Mouse (Mus musculus) liver (tissue): Measurements from ENCODE around the gene C1qtnf5.

Experiments used
- DNase-seq: peaks from one replicate; pipeline ENCODE4 v3.0.0-alpha.2; 2020; ENCODE audit warnings: mixed read lengths

C1qtnf5 gene

DNA sequence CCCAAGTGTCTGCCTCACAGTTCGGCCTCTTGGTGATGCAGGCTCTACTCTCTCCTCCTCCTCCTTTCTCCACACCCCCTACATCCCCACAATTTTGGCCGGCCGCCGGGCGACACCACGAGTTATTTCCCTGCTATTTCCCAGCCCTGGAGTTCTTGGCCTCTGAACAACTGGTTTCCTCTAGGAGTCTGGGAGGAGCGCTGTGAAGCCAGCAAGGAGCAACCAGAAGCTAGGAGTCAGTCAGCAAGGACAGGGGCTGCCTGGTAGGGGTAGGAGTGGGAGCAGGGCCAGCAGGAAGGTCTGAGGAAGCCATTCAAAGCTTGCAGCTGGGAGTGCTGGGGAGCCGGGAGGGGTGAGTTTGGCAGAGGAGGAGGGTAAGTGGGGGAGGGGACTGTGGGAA, at the start of gene C1qtnf5:
C1qtnf5 (plus strand) TSS at position 136 of the 400 bp plus-strand sequence.
- DNase-seq, result peak; percentile 42

DNA sequence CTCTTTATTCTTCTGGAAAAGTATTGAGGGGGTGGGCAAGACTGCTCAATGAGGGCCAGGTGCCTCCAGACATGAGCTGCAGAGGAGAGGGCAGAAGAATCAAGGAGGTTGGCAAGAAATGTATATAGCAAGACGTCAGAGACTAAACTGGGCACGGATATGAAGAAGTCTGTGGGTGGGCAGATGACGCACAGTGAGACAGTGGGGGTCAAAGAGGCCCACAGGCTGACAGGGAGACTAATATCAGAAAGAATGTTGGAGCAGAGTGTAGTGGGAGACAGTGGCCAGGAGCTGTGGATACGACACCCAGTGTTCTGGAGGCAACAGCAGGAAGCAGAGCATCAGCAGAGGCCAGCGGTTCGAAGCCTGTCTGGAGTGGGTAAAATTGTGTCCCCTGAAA, 48.4 kb upstream of the C1qtnf5 start:
- no peak for DNase-seq

DNA sequence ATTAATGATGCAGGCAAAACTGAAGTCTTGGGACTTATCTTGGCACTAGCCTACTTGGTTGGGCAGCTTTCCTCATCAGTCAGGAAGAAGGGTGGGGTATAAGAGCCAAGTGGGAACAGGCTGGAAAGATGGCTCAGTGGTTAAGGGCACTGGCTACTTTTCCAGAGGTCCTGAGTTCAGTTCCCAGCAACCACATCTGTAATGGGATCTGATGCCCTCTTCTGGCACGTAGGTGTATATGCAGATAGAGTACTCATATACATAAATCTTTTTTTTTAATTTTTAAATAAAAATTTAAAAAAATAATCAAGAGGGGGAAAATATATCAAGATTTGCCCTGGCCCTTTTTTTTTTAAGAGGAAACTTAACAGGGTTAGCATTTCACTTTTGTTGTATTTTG, 41.9 kb upstream of the C1qtnf5 start:
- DNase-seq, result no peak

DNA sequence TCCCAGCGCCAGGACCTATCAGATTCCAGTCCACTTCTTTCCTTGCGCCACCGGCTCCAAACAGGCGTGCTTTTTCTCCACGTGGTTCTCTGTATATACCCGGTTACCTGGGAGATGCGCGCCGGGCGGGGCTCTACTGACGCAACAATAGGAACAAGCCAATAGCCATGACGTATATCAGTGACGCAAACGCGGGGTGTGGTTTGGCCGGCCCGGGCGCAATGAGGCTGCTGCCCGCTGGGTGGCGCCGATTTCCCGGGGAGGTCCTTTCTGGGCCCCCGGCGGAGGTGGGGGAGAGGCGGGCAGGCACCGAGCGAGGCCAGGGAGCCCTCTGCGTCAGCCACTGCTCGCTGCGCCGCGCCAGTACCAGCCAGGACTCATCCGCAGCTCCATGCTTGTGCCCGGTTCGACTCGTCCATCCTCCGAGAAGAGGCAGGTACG, 40.2 kb upstream of the C1qtnf5 start, which contains the start of gene Usp2:
Usp2 (plus strand) TSS at position 237 of the 441 bp plus-strand sequence.
- peak; percentile 95 for DNase-seq

DNA sequence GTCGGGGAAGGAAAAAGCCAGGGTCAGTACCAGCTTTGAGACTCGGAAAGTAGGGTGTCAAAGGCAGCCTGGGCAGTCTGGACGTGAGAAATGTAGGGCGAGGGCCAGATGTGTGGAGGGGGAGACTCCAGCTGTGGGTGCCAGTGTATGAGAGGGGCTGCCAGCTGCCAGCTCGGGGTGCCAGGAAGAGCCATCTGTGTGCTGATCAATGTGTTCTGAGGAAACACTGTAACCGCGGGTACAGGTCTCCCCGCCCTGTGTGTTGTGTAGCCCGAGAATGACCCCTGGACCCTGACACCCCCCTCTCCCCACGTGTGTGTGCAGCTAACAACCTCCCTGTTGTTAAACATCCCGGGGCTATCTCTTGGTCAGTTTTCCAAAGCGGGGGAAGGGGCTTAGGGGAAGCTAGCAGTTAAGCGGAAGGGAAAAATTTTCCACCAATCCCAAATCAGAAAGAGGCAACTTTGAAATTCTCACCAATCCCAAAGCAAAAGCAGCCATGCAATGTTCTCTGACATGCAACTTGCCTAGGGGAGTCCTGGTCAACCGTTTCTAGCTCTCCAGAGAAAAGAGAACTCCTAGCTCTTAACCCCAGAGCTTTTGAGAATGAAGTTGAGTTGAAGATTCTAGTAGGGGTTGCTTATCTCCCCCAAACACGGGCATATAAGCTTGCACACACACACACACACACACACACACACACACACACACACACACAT, 39.6 kb upstream of the C1qtnf5 start:
- no peak for DNase-seq

DNA sequence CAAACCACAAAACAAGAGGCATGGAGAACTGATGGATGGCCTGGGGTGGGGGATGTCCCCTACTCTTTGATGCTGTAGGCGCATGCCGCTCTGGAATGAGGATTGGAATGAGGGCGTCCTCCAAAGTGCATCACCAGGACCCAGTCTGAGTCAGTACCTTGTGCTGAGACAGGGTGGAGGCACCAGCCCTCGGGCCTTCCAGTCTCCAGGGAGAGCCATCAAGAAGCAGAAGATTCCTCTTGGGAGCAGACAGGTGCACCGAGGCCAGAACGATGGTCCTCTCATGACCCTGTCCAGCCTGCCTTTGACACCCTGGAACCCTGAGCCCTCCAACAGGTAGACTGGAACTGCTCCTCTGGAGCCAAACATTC, 39.1 kb upstream of the C1qtnf5 start:
- DNase-seq, result no peak

DNA sequence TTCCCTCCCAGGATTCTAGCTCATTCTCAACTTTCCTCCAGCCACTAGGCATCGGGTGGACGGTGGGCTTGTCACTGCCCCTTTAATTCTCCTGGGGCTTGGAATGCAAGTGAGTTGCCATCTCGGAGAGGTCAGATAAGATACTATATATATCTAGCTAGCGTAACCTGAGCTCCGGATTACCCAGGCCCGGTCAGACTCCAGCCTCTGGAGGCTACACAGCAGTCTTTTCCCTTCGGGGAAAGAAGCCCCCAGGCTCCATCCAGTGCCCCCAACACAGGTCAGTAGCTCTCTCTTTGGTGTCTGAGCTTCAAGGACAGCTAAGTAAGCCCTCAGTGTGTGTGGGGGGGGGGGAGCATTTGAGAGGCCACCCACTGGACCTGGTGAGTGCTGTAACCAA, 37.8 kb upstream of the C1qtnf5 start:
- DNase-seq, result no peak

DNA sequence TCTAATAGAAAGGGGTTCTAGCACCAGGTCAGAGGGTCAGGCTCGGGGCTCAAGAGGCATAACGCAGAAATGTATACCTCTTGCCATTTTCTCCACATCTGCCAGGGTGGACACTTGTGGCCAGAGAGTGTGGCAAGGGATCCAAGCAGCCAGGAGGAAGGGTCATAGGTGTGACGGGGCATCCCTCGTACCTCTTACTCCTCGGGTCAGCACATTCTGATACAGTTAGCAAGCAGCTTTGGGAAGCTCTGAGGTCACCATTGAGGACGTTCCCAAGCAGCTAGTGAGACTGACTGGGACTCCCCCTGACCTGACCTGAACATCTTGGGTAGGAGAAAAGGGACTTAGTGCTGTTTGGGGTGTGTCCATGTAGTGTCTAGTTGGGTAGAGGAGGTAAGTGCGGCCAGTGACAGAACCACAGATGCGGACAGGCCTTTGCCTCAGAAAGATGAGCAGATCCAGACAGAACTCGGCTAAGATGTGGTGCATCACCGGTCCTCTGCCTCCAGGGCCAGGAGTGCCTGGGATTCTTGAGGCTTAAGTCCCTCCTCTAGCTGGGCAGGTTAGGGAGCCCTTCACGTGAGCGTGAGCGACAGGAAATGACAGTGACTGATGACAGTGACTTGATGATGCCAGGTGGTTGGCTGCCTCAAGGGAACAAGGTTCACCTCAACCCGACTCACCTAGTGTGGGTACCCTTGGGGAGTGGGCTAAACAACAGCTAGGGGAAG, 36.8 kb upstream of the C1qtnf5 start:
- DNase-seq, result no peak

DNA sequence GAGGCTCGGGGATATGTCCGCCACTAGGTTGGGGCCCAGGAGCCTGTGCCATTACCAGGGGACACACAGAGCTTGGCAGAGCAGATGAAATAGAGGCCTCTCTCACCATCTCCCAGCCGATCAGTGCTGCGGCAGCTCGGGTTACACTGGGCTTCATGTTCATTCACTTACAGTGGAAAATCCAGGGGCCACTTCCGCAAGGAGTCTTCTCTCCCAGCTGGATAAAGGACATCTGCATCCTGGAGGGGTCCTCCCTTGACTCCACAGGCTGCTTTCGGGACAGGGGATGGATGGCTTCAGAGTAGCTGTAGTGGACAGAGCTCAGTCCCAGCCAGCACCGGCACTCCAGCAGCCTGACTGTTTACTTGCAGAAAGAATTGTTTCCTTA, 36.2 kb upstream of the C1qtnf5 start:
- no peak for DNase-seq

DNA sequence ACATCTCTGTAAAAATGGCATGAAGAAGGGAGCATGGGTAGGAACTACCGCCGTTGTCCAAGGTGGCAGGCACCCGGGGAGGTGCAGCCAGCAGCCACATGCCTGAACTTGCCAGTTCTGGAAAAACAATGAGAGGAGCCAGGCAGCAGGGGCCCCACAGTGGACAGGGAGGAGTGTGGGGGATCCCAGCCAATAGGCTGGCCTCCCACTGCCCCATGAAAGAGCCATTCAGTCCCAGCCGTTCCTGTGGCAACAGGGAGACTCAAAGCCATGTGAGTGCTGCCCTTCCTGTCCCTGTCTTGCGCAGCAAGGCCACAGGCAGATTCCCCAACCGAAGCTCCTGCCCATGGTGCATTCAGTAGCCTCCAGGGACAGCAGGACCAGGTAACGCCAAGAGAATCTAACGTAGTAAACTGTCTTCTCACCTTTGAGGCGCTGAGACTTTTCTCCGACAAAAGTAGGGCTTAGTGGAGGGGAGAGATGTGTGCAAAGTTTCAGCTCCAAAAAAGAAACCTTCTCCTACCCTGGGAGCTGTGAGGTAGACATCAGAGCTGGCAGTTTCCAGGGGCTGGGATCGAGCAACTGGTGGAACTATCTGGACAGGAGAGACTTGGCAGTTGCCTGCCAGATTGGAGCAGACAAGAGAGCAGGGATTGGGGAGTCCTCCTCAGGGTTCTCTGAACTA, 35.0 kb upstream of the C1qtnf5 start:
- DNase-seq, result no peak

DNA sequence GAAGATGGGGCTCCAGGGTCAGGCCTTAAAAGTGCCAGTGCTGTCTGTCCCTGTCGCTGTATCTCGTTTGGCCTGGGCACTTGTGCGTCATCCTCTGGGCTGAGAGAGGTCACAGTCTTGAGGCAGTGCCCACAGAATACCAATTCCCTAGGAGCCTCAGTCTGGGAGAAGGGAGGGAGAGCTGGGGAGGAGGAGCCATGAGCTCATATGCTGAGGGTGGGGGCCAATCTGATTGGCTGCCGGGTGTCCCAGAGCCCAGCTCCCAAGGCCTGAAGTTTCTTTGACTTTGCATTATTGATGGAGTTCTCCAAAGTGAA, 34.5 kb upstream of the C1qtnf5 start:
- no peak for DNase-seq

DNA sequence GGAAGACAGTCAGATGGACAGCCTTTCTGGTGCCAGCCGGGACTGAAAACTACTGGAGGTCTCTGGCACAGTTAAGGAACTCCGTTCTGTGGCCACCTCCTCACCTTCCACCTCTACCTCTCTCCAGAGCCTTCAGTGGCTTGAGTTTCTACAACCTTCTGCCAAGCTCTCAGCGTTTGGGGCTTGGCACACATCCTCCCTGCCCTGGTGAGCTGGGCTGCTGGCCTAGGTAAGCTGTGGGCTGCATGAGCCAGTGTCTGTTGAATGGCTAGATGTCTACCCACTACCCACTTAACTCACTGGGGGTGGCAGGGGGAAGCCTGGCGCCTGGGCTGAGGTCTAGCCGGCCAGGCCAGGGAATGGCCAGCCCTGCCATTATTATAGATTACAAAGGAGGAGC, 33.9 kb upstream of the C1qtnf5 start:
- no peak for DNase-seq

DNA sequence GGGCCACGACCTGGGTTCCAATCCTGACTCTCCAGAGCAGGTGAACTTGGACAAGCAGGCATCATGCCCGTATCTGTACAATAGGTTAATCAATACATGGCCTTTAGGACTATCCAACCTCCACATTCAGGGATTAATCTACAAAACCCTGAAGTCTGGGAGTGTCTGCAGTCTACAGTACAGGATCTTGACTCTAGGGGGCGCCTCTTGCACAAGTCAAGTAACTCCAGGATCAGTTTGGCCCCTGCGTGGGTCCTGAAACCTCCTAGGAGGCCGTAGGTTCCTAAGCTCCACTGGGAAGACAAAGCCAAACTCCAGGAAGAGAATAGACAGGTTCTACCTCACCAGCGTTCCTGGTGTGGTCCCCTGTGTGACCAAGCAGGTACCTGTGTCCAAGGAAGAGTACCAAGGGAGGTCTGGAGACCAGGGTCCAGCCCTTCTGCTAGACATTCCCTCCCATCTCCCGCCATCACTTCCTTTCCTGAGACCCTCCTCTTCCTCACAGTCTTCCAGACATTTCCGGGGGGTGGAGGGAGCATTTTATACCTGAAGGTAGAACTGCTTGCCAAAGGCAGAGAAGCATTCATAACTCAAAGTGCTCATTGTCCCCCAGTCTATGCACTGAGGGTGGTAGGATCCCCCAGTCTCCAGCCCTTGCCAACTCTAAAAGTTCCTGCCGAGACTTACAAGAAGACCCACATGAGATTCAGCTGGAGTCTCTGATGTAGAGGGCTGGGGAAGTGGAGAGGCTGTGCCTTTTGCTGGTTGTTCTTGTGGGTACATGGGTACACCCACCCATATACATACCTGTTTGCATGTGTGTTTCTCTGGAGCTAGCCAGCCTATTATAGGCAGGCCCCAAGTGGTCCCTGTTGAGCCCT, 32.4 kb upstream of the C1qtnf5 start:
- peak; percentile 53 for DNase-seq

DNA sequence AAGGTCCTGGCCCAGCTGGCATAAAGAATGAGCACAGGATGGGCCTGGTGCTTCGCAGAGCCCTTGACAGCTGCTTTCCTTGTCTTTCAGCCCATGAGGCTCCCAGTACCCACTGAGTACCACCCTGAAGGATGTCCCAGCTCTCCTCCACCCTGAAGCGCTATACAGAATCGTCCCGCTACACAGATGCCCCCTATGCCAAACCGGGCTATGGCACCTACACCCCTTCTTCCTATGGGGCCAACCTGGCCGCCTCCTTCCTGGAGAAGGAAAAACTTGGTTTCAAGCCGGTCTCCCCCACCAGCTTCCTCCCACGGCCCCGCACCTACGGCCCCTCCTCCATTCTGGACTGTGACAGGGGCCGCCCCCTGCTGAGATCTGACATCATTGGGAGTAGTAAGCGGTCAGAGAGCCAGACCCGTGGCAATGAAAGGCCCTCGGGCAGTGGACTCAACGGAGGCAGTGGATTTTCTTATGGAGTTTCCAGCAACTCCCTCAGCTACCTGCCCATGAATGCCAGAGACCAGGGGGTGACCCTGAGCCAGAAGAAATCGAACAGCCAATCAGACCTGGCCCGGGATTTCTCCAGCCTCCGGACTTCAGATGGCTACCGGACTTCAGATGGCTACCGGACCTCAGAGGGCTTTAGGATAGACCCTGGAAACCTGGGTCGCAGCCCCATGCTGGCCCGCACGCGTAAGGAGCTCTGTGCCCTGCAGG, 31.6 kb upstream of the C1qtnf5 start:
- no peak for DNase-seq

DNA sequence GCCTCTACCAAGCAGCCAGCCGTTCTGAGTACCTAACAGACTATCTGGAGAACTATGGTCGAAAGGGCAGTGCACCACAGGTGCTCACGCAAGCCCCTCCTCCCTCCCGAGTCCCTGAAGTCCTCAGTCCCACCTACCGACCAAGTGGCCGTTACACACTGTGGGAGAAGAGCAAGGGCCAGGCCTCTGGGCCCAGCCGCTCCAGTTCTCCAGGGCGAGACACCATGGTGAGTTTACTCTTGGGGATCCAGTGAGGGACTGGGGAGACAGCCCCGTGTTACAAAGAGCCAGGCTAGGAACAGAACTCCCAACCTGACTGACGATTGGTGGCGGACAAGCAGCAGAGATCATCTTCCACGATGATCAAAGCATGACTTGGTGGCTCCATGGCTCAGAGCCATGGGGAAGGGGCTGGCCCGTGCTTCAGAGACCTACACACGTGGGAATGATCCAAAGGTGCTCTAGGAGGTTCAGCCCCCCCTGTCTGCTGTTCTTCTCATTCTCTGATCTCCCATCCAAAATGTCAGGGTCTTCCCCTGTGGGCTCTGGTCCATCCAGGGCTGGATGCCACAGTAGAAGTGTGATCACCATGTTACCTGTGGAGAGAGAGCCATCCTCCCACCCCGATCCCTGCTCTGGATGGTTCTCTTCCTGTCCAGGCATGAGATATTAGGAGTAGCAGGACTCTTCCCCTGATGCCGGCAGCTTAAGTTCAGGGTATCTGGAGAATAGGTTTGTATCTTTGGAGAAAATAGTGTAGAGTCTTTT, 30.9 kb upstream of the C1qtnf5 start:
- no peak for DNase-seq

DNA sequence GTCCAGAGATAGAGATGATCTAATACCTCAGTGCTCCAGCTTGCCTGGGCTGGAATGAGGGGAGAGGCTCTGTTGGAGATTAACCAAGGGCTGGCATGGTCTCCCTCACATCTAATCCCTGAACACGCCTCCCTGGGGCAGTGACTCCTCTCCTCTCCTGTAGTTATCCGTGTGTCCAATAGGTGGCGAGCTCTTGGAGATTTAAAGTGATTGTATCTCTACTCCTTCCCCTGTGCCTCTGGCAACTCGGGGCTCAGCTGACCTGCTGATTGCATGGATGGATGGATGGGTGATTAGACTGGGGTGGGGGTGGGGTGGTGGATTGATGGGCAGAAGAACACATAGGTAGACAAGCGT, 30.3 kb upstream of the C1qtnf5 start:
- peak; percentile 54 for DNase-seq

DNA sequence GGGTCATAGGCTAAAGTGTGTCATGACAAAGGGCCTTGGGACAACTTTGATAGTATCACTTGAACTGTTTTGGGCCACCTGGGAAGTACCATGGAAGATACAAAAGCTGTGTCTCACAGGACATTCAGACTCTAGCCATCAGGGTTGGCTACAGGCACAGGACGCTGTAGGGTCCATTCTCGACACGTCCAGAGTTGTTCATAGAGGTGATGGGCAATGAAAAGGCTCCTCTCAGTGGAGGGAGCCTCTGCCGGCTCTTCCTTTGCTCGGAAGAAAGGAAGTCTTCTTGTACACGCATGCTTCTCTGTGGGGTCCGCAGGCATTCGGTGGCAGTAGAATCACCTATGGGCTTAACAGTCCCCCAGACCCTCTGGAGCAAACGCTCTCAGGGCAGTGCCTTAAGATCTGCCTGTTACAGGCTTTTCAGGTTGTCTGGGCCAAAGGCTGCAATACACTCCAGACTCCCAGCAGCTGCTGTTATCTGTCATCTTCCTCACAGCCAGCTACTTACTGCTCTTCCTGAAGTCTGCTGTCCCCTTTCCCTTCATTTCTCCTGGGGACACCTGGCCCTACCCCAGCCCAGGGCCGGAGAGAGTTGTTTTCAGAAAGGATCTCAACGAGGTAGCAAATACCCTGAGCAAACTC, 29.7 kb upstream of the C1qtnf5 start:
- no peak for DNase-seq

DNA sequence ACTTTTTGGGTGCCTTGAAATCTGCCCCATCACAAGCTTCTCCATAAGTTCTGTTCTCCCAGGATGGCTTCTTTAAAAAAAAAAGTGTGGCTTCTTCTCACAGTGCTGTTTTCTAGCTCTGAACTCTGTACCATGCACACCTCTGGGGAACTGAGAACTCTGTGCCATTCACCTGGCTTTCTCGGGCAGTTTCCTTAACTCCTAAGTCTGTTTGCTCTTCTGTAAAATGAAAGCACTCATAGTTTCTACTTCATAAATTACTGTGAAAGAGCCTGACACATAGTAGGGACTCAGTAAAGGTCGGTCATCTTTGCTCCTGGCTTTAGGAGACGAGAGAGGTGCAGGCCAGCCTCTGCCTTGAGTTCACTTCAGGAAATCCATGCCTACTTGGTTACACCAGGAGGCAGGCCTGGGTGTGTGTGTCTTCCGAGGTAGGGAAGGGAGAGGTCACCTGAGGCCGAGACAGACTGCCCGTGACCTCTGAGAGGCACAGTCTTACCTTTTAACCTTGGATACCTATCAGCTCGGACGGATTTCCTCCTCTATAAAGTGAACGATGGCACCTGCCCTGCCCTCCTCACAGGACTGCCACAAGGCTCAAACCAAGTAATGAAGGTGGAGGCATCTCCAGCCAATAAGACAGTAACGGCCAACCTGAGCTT, 28.8 kb upstream of the C1qtnf5 start:
- DNase-seq, result no peak

DNA sequence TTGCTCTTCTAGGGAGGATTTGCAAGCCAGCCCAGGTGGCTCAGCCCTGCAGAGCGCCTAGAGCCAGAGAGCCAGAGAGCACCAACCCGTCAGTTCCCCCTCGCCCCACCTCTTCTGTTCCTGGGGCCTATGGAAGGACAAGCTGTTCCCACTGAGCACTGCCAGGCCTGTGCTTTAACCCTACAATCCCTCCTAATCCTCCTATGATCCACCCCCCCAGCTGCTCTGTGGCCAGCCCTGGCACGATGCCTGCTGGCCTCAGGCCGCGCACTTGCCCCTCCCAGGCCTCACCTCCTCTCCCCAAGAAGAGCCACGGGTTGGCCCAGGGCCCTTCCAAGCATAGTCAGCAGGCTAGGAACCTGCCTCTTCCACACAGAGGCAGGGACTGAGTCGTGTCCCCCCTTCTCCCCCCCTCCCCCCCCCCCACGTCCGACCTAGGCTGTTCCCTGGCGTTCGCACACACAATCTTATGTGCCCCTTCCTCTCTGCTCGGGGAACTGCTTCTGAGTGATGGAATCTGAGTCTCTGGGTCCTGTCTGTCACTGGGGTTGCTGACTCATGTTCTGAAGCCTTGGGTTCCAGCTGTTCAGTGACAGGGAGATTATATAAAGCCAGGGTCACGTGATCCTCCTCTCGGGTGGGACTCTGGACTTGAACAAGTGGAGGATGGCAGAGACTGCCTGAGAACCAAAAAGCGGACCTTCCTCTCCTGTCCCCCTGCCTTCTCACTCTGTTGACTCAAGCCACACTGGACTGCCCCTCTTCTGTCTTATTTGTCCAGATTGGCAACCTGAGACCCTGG, 27.9 kb upstream of the C1qtnf5 start:
- peak; percentile 27 for DNase-seq
